Mouse (Mus musculus) kidney, postnatal 4 days (tissue): ENCODE measurements around the gene Adamts9.
A peak's percentile ranks its signal among the peaks of the same experiment; 100 is the strongest.

Experiments used
- DNase-seq, 2 experiments: peaks; one replicate each; pipeline ENCODE4 v3.0.0; 2021; ENCODE audit warnings: mixed read lengths in 2 of 2

Adamts9 gene

DNA sequence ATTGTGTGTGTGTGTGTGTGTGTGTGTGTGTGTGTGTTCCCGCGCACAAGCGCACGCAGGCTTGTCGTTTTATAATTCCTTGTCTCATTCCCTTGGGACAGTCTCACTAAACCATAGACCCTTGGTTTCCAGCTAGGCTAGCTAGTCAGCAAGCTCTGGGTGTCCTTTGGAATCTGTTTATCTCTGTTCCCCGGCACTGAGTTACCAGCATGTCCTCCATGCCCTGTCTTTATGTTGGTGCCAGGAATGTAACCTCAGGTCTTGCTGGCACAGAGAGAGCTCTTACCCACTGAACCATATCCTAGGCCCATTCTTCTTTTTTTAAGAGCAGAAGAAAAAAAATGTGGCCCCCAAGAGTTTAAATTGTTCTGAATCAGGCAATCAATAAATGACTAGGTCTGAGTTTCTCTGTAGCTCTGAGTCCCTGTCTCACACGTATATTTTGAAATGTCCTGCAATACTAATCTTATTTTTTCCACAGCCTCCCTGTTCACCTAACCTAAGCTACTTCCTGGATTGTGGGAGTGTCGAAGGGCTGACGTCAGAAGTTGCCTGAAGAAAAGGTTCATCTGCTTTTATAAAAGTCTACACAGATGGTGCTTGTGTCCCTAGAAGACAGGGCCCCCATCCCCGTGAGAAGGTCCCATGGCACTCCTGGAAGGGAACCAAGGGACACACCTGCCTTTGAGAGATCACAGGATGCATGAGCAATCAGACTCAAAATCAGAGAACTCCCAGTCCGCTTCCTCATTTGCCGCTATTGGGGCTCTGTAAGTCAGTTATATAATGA, 84.4 kb downstream of the Adamts9 start:
- DNase-seq, result peak in 1 of 2 experiments; percentile 36

DNA sequence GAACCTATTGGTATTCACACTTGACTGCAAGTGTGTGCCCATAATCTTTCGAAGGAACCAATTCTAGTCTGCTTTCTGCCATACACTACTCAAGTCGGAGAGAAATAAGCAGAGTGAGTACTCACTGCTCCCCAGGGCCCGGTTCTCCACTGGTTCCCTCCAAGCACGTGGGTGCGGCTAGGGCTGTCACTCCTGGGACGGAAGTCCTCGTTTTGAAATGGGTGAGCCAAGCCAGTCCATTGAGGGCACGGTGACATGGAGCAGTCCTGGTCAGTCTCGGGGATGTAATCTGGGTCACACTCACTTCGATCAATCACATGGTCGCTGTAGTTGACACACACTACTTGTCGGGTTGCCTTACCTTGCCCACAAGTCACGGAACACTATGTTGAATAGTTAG, 85.5 kb downstream of the Adamts9 start:
- no peak for DNase-seq

GRCm38 (mm10) chr6:92854873-92855272, 88.4 kb downstream of the Adamts9 start:
- DNase-seq, result no peak

GRCm38 (mm10) chr6:92850250-92850649, 93.0 kb downstream of the Adamts9 start:
- peak; percentile 55 to 69 for DNase-seq

DNA sequence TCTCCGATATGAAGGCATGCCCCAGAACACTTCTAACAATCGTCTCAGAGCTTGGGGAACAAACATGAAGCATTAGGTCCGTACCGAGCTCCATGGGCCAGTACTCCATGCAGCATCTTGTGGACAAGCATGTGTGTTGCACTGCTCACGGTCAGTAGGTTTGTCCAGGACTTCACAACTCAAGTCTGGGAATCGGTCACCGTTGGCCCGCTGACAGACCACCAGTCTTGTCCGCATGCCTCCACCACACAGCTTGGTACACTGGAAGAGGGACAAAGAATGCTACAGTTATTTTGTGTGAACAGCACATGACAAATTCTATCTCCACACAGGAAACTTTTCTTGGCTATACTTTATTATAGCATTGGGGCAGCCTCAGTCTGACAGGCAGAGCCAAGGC, 94.1 kb downstream of the Adamts9 start:
- DNase-seq, result no peak

GRCm38 (mm10) chr6:92846614-92847013, 96.7 kb downstream of the Adamts9 start:
- no peak for DNase-seq

GRCm38 (mm10) chr6:92845898-92846297, 97.4 kb downstream of the Adamts9 start:
- no peak for DNase-seq

DNA sequence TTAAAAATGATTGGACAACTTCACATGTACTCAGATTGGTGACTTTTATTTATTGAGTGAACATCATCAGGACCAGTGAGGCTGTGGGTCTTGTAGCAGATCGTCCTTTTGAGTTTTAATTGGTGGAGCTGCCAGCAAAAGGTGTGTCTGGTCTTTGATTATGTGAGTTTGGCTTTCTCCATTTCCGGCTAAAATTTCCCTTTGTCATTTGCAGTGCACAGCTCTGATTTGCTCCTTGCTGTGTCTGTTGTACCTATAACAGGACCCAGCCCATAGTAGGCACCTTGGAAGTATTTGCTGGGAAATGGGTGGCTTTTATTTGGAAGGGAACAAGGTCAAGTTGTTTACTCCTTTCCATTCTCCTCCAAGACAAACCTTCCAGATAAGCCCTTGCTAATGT, 99.8 kb downstream of the Adamts9 start:
- no peak for DNase-seq

DNA sequence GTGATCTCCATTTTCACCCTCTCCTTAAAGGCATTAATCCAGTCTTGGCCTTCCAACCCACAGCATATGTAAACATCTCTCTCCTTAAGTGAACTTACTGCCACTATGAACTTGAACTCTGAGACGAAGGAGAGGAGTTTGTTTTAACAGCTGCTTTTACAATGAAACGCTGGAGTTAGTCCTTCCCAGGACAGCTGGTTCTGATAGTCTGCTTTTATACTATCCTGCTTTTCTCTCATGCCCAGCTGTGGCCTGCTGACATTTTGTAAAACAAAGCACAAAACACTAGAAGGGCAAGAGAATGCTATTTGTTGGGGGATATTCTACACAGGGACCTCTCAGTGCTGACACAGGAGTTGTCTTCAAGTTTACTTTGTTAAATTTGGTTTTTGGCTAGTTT, 101.3 kb downstream of the Adamts9 start:
- DNase-seq, result no peak

- no peak for DNase-seq
Measured at GRCm38 (mm10) chr6:92831106-92831505, 112.2 kb downstream of the Adamts9 start.

DNA sequence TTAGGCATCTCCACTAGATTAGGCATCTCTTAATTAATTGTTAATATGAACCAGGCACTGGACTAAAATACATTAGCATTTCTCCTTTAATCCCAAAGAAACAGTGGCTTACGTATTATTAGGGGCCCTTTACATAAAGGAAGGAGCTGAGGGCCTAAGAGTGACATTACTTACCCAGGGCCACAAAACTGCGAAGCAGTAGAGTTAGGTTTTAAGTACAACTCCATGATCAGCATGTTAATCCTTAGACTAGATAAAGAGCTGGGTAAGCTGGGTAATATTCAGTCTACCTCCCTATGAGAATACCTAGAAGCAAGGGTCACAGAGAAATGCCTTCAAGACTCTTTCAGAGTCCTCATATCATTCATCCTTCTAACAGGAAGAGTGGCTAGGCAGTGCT, 114.1 kb downstream of the Adamts9 start:
- no peak for DNase-seq

GRCm38 (mm10) chr6:92827360-92827759, 115.9 kb downstream of the Adamts9 start:
- peak in 1 of 2 experiments; percentile 35 for DNase-seq

DNA sequence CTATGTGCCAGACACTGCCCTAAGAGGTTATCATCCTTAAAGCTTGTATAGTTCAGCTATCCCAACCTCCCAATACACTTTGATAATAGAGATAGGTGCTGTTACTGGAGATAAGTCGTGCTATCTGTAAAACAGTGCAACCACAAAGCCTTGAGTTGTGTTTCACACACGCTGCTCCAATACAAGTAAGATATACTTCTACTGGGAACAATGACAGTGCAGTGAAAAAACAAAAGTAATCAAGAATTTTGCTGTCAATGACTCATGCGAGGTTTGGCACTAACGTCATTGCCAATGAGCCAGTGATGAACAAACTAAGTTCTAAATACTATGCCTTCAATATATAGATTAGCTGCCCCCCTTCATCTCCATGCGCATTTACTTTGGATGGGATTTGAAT, 116.7 kb downstream of the Adamts9 start:
- DNase-seq, result no peak

GRCm38 (mm10) chr6:92823991-92824390, 119.3 kb downstream of the Adamts9 start:
- no peak for DNase-seq

- DNase-seq, result no peak
Measured at GRCm38 (mm10) chr6:92822006-92822405, 121.3 kb downstream of the Adamts9 start.

- no peak for DNase-seq
Measured at GRCm38 (mm10) chr6:92821606-92822005, 121.7 kb downstream of the Adamts9 start.

- DNase-seq, result no peak
Measured at GRCm38 (mm10) chr6:92817661-92818060, 125.6 kb downstream of the Adamts9 start.

- peak; percentile 31 to 52 for DNase-seq
Measured at GRCm38 (mm10) chr6:92816311-92816751, 127.0 kb downstream of the Adamts9 start, which contains the start of gene A730049H05Rik. TSS of gene A730049H05Rik (plus strand) at chr6:92816478.

- DNase-seq, result peak; percentile 25 to 39
Measured at GRCm38 (mm10) chr6:92812702-92813370, 130.5 kb downstream of the Adamts9 start.

- DNase-seq, result no peak
Measured at GRCm38 (mm10) chr6:92811566-92811965, 131.7 kb downstream of the Adamts9 start.

- DNase-seq, result no peak
Measured at GRCm38 (mm10) chr6:92810628-92811027, 132.7 kb downstream of the Adamts9 start.

GRCm38 (mm10) chr6:92809818-92810217, 133.5 kb downstream of the Adamts9 start:
- no peak for DNase-seq

DNA sequence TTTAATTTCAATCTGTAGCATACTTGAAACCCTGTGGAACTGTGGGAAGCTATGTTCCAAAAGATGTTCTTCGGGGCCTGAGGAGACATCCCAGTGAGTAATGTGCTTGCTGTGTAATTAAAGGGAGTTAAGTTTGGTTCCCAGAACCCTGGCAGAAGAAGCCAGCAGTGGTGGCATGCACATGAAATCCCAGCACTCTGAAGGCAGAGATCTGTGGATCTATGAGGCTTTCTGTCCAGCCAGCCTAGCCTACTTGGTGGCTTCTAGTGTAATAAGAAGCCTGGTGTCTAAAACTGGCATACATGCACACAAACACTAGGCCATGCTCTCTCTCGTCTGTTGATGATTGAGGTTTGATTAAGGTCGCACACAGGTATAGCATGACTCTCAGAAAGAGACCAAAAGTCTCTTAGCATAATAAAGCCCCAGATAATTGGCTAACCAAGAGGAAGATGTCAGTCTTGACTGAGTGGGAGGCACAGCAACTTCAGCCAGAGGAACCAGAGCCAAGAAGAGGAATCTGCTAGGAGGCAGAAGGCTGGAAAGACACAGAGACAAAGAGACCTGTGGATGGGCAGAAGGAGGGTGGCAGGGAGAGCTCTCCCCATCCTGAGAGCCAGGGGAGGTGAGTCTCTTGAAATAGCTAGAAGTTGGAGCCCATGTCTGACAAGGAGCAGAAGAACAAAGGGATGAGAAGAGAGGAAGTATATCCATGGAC, 138.9 kb downstream of the Adamts9 start:
- DNase-seq, result no peak
